Mouse (Mus musculus) thymus, adult 2 months (tissue): ENCODE results near the gene Trim8. TPM values are rescaled to one million over a fixed set of nuclear protein-coding genes. Genes with fewer than 3 reads are reported as not detected.

Experiments used
- DNase-seq: peaks from one replicate; pipeline ENCODE4 v3.0.0; 2021
- H3K27ac ChIP-seq: fragments of 200-500 bp; 2 replicates; pipeline ENCODE4 v1.5.1; 2012; ENCODE audit warnings: low read length, control low read depth; ENCODE audit not compliant: control insufficient read depth, insufficient read depth
- H3K27me3 ChIP-seq: fragments of 200-500 bp; 2 replicates; pipeline ENCODE4 v1.6.1; 2012; ENCODE audit warnings: mild to moderate bottlenecking, low read length, moderate library complexity, mixed read lengths; ENCODE audit not compliant: control insufficient read depth, insufficient read depth
- H3K36me3 ChIP-seq: fragments of 200-500 bp; 2 replicates; pipeline ENCODE4 v1.6.1; 2012; ENCODE audit warnings: mild to moderate bottlenecking, low read length, moderate library complexity; ENCODE audit not compliant: control insufficient read depth, insufficient read depth
- H3K4me1 ChIP-seq: fragments of 200-500 bp; replicated peaks from 2 replicates; pipeline ENCODE4 v1.6.1; 2012; ENCODE audit warnings: low read length; ENCODE audit not compliant: control insufficient read depth, insufficient read depth
- H3K4me3 ChIP-seq: fragments of 200-500 bp; 2 replicates; pipeline ENCODE4 v1.5.1; 2012; ENCODE audit warnings: mild to moderate bottlenecking, low read length, control low read depth, moderate library complexity; ENCODE audit not compliant: control insufficient read depth, insufficient read depth
- CTCF ChIP-seq: fragments of 200-500 bp; IDR thresholded peaks from 2 replicates; pipeline ENCODE4 v1.5.1; 2012; ENCODE audit warnings: mild to moderate bottlenecking, control low read depth, low read length, moderate library complexity, borderline replicate concordance; ENCODE audit not compliant: control insufficient read depth, poor library complexity, insufficient read depth; ENCODE audit errors: extremely low read depth
- POLR2A ChIP-seq: fragments of 200-500 bp; IDR thresholded peaks from 2 replicates; pipeline ENCODE4 v1.6.1; 2012; ENCODE audit warnings: mild to moderate bottlenecking, low read length, control low read depth, moderate library complexity; ENCODE audit not compliant: control insufficient read depth, poor library complexity, insufficient read depth; ENCODE audit errors: extremely low read depth
- WGBS: fragments of 180-500 bp; shearing (Covaris S2); methylation state at CpG from one replicate; pipeline ENCODE4 v1.1.7; 2018; 5-methylcytosine and 5-hydroxymethylcytosine counted together
- polyA plus RNA-seq: library from polyadenylated mRNA; depleted of rRNA; stranded (reverse); fragments of >200 nt; gene quantifications from 2 replicates; pipeline ENCODE4 v1.2.3, GENCODE M21; 2012; rRNA removed

The Trim8 gene
- polyA plus RNA-seq, 1 experiment: 57.9 TPM

DNA sequence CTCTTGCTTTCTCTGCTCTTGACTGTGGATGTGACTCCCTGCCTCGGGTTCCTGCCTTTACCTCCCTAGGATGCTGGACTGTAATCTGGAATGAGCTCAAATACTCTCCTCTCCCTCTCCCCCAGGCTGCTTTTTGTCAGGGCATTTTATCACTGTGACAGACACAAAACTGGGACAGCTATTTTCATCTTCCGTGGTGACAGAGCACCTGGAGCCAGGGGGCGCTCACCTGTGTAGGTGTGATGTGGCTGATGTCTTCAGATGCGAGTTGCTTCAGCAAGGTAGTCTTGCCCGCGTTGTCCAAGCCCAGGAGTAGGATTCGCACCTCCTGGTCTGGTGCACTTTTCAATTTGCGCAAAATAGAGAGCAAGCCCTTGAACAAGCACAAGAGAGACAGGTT lies 56.5 kb downstream of the Trim8 start:
- TF ChIP-seq CTCF (no peak), POLR2A (no peak)
- Histone ChIP-seq H3K4me1 (peaks cover 11% of the 10 kb centered on the region), H3K4me3 (no peak overlapping the region), H3K27ac (no peak overlapping the region), H3K36me3 (no peaks in the 10 kb centered on the region), H3K27me3 (no peaks in the 10 kb centered on the region)
- DNase-seq: no peak
- WGBS: 93% methylated on average over 8 of the region's 8 CpGs

DNA sequence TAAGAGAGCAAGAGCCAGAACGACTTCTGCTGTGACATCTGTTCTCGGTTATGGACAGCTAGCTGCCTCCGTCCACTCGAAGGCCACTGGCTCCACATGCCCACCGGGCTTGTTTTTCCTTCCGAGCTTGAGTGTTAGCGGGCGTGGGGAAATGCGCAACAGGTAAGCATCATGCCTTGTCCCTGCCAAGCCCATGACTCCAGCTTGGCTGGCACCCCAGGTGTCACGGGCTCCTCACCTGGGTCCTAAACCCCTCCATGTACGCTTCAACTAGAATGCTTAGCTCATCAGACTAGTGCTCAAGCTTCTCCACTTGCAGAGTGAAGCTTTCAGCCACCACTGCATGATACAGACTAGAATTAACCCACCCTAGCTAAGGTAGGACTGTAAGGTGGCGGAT lies 57.1 kb downstream of the Trim8 start:
- H3K27me3 ChIP-seq: no peaks in the 10 kb centered on the region
- peaks cover 11% of the 10 kb centered on the region for H3K4me1 ChIP-seq
- TF ChIP-seq POLR2A (no peak), CTCF (no peak)
- DNase-seq: no peak
- H3K27ac ChIP-seq: no peak overlapping the region
- H3K36me3 ChIP-seq: no peaks in the 10 kb centered on the region
- no peak overlapping the region for H3K4me3 ChIP-seq
- 91% methylated on average over 12 of the region's 12 CpGs for WGBS

DNA sequence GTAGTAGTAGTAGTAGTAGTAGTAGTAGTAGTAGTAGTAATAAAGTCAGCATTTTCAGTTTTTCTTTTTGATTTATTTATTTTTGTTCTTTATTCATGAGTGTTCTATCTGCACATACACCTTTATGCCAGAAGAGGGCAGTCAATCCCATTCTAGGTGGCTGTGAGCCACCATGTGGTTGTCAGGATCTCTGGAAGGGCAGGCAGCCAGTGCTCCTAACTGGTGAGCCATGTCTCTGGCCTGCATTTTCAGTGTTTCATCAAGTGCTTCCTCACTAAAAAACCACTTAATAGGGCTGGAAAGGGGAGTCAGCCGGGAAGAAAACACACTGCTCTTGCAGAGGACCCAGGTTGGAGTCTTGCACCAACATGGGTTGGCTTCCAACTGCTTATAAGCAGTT lies 60.6 kb downstream of the Trim8 start:
- DNase-seq: peak; percentile 49
- 57% methylated on average over 1 of the region's 1 CpGs for WGBS
- Histone ChIP-seq H3K36me3 (no peaks in the 10 kb centered on the region), H3K27me3 (no peaks in the 10 kb centered on the region), H3K4me3 (no peak overlapping the region), H3K27ac (no peak overlapping the region), H3K4me1 (peaks cover 11% of the 10 kb centered on the region)
- TF ChIP-seq CTCF (peak; percentile 44; the same call in 1 of the 2 replicates), POLR2A (no peak)

DNA sequence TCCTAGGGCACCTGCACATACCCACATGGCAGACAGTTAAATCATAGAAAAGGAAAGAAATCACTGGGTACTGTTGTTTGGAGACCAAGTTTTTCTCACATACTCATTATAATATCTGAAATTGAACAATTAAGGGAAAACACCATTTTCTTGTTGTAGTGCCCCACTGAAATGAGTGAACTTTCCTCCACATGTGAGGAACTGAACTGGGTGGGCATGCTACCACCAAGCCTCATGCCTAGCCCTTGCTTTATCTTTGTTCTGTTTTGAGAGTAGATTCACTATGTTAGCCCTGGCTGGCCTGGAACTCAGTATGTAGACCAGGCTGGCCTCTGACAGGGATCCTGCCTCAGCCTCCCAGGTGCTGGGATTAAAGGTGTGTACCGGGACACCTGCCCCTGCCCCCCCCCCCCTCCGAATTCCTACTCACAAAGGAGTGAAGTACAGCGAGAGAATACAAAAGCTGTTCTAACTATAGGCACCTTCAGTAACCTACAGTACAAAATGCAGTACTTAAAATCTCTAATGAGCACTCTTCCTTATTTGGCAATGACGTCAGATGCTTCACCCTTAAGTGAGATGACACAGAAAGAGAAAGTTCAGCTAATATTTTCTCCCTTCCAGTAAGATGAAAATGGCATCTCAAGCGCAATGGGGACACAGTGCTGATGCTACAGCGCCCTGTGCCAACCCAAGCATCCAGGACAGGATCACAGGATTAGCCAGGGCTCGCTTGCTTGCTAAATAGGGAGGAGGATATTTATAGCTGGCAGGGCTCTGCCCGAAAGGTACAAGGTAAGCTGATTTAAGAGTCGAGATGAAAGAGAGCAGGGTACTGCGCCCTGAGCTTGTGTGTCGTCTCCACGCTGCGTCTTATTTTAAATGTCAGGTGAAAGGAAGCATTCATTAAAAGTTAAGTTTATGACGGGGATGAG lies 61.3 kb downstream of the Trim8 start:
- Histone ChIP-seq H3K4me1 (peaks cover 11% of the 10 kb centered on the region), H3K36me3 (no peaks in the 10 kb centered on the region), H3K27ac (no peak overlapping the region), H3K27me3 (no peaks in the 10 kb centered on the region), H3K4me3 (no peak overlapping the region)
- no peak for DNase-seq
- no peak for TF ChIP-seq CTCF
- TF ChIP-seq POLR2A: no peak
- 94% methylated on average over 14 of the region's 14 CpGs for WGBS

DNA sequence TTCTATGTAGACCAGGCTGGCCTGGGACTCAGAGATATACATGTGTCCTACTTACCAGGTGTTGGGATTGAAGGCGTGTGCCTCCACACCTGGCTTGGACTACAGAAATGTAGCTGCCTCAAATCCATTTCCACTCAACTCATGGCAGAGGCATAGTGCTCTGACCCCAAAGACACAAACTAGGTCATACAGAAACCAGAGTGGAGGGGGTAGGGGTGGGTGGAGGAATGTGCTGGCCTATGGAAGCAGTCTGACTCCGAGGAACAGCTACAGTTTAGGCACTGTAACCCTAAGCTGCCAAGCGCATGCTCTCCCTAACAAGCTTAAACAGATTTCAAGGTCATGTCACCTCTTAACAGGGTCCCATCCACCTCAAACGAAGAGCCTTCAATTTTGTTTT lies 62.1 kb downstream of the Trim8 start:
- Histone ChIP-seq H3K4me3 (no peak overlapping the region), H3K27me3 (no peaks in the 10 kb centered on the region), H3K27ac (no peak overlapping the region), H3K36me3 (no peaks in the 10 kb centered on the region), H3K4me1 (peaks cover 9% of the 10 kb centered on the region)
- TF ChIP-seq POLR2A (no peak), CTCF (no peak)
- no peak for DNase-seq
- WGBS: 89% methylated on average over 4 of the region's 4 CpGs

DNA sequence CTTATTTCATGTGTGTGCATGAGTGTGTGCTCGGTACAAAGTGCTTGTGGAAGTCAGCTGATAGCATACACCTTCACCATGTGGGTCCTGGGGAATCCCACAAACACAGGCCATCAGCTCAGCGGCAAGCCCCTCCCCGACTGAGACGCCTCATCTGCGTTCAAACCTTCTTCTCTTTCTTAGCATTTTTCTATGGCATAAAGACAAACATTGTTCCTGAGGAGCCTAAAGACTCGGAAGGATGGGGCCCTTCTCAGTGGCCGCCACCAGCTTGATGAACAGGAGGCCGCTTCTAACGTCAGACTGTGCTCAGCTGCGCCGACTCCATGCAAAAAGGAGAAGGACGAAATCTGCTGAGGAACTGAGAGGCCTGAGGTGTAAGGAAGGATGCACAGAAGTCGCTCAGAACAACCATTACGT lies 62.6 kb downstream of the Trim8 start:
- Histone ChIP-seq H3K27ac (no peak overlapping the region), H3K4me3 (no peak overlapping the region)
- 85% methylated on average over 14 of the region's 14 CpGs for WGBS

More for the DNA sequence above, 62.6 kb downstream of the Trim8 start:
- TF ChIP-seq CTCF (no peak), POLR2A (no peak)
- H3K36me3 ChIP-seq: no peaks in the 10 kb centered on the region
- no peaks in the 10 kb centered on the region for H3K27me3 ChIP-seq
- H3K4me1 ChIP-seq: peaks cover 5% of the 10 kb centered on the region
- no peak for DNase-seq

Other genes starting within 250 kb of the Trim8 start
- gene Nfkb2, start 197.4 kb upstream of the Trim8 start, polyA plus RNA-seq: 107 and 122 TPM in 2 replicates
- gene Psd, start 174.5 kb upstream of the Trim8 start, polyA plus RNA-seq: 1.5 and 1.6 TPM in 2 replicates
- 13.5 and 15.2 TPM in 2 replicates for gene Fbxl15, start 173.5 kb upstream of the Trim8 start, polyA plus RNA-seq
- 85.4 and 105 TPM in 2 replicates for gene Cuedc2, start 163.0 kb upstream of the Trim8 start, polyA plus RNA-seq
- 16.8 and 20.6 TPM in 2 replicates for gene Mfsd13a, start 160.6 kb upstream of the Trim8 start, polyA plus RNA-seq
- 0.38 and 0.43 TPM in 2 replicates for gene 2310034G01Rik, start 151.4 kb upstream of the Trim8 start, polyA plus RNA-seq
- 163 and 164 TPM in 2 replicates for gene Actr1a, start 106.0 kb upstream of the Trim8 start, polyA plus RNA-seq
- gene Sufu, start 104.8 kb upstream of the Trim8 start, polyA plus RNA-seq: 31.3 and 40.8 TPM in 2 replicates
- gene Arl3, start 71.5 kb downstream of the Trim8 start, polyA plus RNA-seq: 17.0 and 21.6 TPM in 2 replicates
- 5.6 and 6.5 TPM in 2 replicates for gene Sfxn2, start 71.7 kb downstream of the Trim8 start, polyA plus RNA-seq
- 77.0 and 87.8 TPM in 2 replicates for gene Wbp1l, start 97.4 kb downstream of the Trim8 start, polyA plus RNA-seq
- gene Cyp17a1, start 171.5 kb downstream of the Trim8 start, polyA plus RNA-seq: 0.26 and 0.42 TPM in 2 replicates
- gene Borcs7, start 188.2 kb downstream of the Trim8 start, polyA plus RNA-seq: 3.0 and 4.4 TPM in 2 replicates
- 9.5 and 9.6 TPM in 2 replicates for gene As3mt, start 205.8 kb downstream of the Trim8 start, polyA plus RNA-seq